ENCODE assay signal across 27 mouse cellular contexts in the genomic region with DNA sequence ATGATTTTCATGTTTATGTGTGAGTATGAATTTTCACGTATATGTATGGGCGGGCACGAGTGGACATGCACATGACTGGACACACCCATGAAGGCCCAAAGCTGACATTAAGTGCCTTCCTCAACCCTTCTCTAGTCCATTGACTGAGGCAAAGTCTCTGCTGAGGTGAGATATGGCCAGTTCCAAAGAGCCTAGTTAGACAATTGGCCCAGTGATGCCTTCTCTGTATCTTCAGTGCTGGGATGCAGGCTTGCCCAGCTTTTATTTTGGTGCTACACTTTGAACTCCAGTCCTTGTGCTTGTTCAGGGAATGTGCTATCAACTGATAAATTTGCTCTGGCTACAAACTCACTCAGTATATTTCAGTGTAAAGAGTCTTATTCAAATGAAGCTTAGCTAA. TPM values are rescaled to one million over a fixed set of nuclear protein-coding genes. Genes with fewer than 3 reads are reported as not detected.
"Had no signal": no experiment of that assay in that cellular context is flagged by ENCODE, and none has a peak within 500 bp of the region (broad histone marks: within the 10 kb centered on the region; RNA-seq: fewer than 3 reads in every experiment).

No protein-coding gene starts in this region.

- H3K4me2 ChIP-seq: neural tube, embryonic 12.5 days; neural tube, embryonic 13.5 days; neural tube, embryonic 15.5 days; stomach, embryonic 15.5 days had no signal

- H3K9me3 ChIP-seq: neural tube, embryonic 12.5 days; neural tube, embryonic 13.5 days; neural tube, embryonic 15.5 days; stomach, embryonic 15.5 days had no signal

- DNase-seq: retina, postnatal 1 day; right cerebral cortex, adult 18-20 months; right cerebral cortex, postnatal 14 days; right cerebral cortex, postnatal 25 days; right cerebral cortex, postnatal 4 days; spleen, adult 18-20 months; thymus, adult 18-20 months; thymus, adult 2 months; thymus, postnatal 14 days; thymus, postnatal 25 days; thymus, postnatal 36 days; thymus, postnatal 4 days had no signal

- H3K27ac ChIP-seq: neural tube, embryonic 12.5 days; neural tube, embryonic 13.5 days; neural tube, embryonic 15.5 days; stomach, embryonic 15.5 days; stomach, postnatal 0 days had no signal

- H3K4me3 ChIP-seq: neural tube, embryonic 12.5 days; neural tube, embryonic 13.5 days; neural tube, embryonic 15.5 days; stomach, embryonic 15.5 days had no signal

- H3K27me3 ChIP-seq: neural tube, embryonic 12.5 days; neural tube, embryonic 13.5 days; neural tube, embryonic 15.5 days; stomach, embryonic 15.5 days had no signal

- H3K9ac ChIP-seq: neural tube, embryonic 12.5 days; neural tube, embryonic 13.5 days; neural tube, embryonic 15.5 days; stomach, embryonic 15.5 days had no signal

- H3K36me3 ChIP-seq: neural tube, embryonic 12.5 days; neural tube, embryonic 13.5 days; neural tube, embryonic 15.5 days; stomach, embryonic 15.5 days had no signal

- H3K4me1 ChIP-seq: neural tube, embryonic 12.5 days; neural tube, embryonic 13.5 days; neural tube, embryonic 15.5 days; stomach, embryonic 15.5 days had no signal

RNA-seq across cellular contexts. Expression of gene Olfr417, which starts 8.9 kb away (rescaled TPM):
- total RNA-seq: neutrophil, adult 5-6 weeks had no signal
- polyA plus RNA-seq: neural tube, embryonic 11.5 days; neural tube, embryonic 12.5 days; neural tube, embryonic 13.5 days; neural tube, embryonic 14.5 days; neural tube, embryonic 15.5 days; small intestine, adult 2 months; spleen, adult 2 months; stomach, embryonic 14.5 days; stomach, embryonic 15.5 days; stomach, embryonic 16.5 days; stomach, postnatal 0 days; testis, adult 2 months; thymus, adult 2 months; thymus, postnatal 0 days; urinary bladder, adult 2 months had no signal

RNA-seq across cellular contexts. Expression of gene Olfr248, which starts 17.0 kb away (rescaled TPM):
- total RNA-seq: neutrophil, adult 5-6 weeks had no signal
- polyA plus RNA-seq: neural tube, embryonic 11.5 days; neural tube, embryonic 12.5 days; neural tube, embryonic 13.5 days; neural tube, embryonic 14.5 days; neural tube, embryonic 15.5 days; small intestine, adult 2 months; spleen, adult 2 months; stomach, embryonic 14.5 days; stomach, embryonic 15.5 days; stomach, embryonic 16.5 days; stomach, postnatal 0 days; testis, adult 2 months; thymus, adult 2 months; thymus, postnatal 0 days; urinary bladder, adult 2 months had no signal

RNA-seq across cellular contexts. Expression of gene Mptx1, which starts 43.5 kb away (rescaled TPM):
- total RNA-seq: neutrophil, adult 5-6 weeks had no signal
- polyA plus RNA-seq: neural tube, embryonic 11.5 days; neural tube, embryonic 12.5 days; neural tube, embryonic 13.5 days; neural tube, embryonic 14.5 days; neural tube, embryonic 15.5 days; spleen, adult 2 months; stomach, embryonic 14.5 days; stomach, postnatal 0 days; testis, adult 2 months; thymus, adult 2 months; urinary bladder, adult 2 months had no signal

RNA-seq across cellular contexts. Expression of gene Olfr414, which starts 50.1 kb away (rescaled TPM):
- total RNA-seq: neutrophil, adult 5-6 weeks had no signal
- polyA plus RNA-seq: neural tube, embryonic 11.5 days; neural tube, embryonic 12.5 days; neural tube, embryonic 13.5 days; neural tube, embryonic 14.5 days; neural tube, embryonic 15.5 days; small intestine, adult 2 months; stomach, embryonic 14.5 days; stomach, embryonic 15.5 days; stomach, postnatal 0 days; testis, adult 2 months; thymus, adult 2 months; thymus, postnatal 0 days; urinary bladder, adult 2 months had no signal
